Mouse (Mus musculus): ENCODE results near the gene Slc37a1.
A peak's percentile ranks its signal among the peaks of the same experiment; 100 is the strongest.

The Slc37a1 gene

DNA sequence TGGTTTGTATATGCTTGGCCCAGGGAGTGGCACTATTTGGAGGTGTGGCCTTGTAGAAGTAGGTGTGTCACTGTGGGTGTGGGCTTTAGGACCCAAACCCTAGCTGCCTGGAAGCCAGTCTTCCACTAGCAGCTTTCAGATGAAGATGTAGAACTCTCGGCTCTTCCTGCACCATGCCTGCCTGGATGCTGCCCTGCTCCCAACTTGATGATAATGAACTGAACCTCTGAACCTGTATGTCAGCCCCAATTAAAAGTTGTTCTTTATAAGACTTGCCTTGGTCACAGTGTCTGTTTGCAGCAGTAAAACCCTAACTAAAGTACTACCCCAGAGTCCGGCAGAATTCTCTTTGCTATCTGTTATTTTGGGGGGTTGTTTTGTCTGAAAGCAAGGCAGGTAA is 16.8 kb upstream of the Slc37a1 start:
- peak in 1 of 2 experiments; percentile 2 for DNase-seq

GRCm38 (mm10) chr17:31270246-31270645 is 16.3 kb upstream of the Slc37a1 start:
- DNase-seq: peak in 1 of 2 experiments; percentile 3

DNA sequence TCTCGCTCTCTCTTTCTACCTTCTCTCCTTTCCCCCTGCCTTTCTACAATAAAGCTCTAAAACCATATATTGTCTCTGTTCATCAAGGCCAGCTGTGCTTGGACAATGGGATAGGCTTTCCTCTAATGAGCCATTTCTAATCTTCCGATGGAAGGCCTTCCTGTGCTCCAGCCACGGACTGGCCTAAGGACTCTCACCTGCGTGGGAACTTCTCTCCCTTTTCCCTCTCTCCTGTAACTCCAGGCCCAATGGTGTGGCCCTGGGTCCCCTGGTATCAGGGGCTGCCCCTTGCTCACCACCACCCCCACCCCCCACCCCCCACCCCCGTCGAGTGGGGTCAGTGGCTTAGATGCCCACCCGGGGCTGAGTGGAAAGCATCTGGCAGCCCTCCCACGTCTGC is 15.9 kb upstream of the Slc37a1 start:
- peak in 1 of 2 experiments; percentile 13 for DNase-seq

DNA sequence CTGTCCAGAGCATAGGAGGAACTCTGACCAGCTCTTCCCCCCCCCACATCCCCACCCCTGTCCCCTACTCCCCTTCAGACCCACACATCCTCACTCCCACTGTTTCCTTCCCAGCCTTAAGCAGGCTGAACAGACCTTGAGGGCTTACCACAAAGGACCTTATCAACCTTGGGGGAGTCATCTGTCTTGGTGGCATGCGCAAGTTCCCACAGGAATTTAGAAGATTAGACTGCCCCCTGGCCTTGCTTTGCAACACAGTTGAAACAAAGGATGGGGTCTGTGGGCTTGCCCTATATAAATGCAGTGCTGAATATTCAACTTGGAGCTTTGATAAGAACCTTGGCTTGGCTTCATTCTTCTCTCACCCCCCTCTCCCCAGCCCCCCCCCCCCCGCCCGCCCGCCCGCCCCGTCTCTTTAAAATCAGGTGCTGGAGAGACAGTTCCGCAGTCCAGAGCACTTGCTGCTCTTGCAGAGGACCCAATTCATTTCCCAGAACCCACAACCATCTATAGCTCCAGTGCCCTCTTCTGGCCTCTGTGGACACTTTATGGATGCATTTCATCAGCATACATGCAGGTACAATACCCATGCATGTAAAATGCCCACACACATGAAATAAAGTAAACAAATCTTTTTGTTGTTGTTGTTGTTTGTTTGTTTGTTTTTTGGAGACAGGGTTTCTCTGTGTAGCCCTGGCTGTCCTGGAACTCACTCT is 15.3 kb upstream of the Slc37a1 start:
- peak; percentile 57 to 60 for DNase-seq

DNA sequence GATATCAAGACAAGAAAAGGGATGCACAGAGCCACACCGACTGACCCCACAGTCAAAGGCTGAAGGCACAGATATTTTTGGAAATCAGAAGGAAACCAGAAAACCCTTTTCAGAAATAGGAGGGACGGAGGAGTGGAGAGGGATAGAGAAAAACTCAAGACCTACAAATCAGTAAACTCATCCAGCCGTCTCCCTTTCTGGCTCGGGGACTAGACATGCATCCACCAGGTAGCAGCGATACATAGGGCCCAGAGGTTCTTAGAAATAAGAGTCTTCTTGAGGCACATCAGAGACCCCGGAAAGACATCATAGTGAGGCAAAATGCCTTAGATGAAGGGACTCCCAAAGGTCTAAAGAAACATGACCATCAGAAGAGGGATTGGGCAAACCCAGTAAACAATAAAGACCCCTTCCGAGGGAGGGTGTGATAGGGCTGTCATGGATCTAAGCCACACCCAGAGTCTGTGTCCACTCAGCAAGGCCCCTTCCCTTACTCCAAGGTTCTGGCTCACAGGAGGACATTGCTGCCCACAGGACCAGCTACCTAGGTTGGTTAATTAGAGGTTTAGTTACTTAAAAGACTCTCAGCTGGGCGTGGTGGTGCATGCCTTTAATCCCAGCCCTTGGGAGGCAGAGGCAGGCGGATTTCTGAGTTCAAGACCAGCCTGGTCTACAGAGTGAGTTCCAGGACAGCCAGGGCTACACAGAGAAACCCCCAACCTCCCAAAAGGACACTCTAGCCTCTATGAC is 14.0 kb upstream of the Slc37a1 start:
- no peak for DNase-seq

- no peak for DNase-seq
Observed at GRCm38 (mm10) chr17:31273631-31274030, 13.0 kb upstream of the Slc37a1 start.

DNA sequence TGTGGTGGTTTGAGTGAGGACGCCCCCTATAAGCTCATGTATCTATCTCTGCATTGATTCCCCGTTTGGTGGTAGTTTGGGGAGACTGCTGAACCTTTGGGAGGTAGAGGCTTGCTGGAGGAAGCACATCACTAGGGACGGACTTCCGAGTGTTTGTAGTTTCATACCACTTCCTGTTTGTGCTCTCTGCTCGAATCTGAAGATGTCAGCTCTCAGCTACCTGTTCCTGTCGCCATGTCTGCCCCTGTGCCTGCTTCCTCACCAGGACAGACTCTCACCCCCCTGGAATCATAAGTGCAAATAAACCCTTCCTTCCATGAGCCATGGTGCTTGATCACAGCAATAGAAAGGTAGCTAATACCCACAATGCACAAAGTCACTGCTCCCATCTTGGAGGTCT is 11.4 kb upstream of the Slc37a1 start:
- no peak for DNase-seq

- no peak for DNase-seq
Observed at GRCm38 (mm10) chr17:31276207-31276921, 10.2 kb upstream of the Slc37a1 start.

GRCm38 (mm10) chr17:31276922-31277918 is 9.4 kb upstream of the Slc37a1 start, which contains the start of gene Rsph1:
Rsph1 (minus strand) TSS chr17:31277383.
- peak; percentile 100 for DNase-seq

DNA sequence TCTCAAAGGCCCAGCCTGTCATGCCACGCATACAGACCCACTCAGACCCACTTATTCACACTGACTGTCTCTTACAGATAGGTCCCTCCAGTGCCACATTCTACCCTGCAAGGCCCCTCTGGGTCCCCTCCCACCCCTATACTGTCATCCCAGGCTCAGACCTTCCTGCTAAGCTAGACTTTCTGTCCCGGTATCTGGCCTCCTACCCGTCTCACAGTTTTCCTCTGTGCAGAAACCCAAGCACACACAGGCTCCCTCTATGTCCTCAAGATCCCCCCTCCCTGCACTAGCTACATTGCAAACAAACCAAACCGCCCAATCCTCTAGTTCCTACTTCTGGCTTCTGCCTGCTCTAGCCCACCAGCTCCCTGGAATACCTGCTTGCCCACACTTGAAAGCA is 8.7 kb upstream of the Slc37a1 start:
- DNase-seq: no peak

DNA sequence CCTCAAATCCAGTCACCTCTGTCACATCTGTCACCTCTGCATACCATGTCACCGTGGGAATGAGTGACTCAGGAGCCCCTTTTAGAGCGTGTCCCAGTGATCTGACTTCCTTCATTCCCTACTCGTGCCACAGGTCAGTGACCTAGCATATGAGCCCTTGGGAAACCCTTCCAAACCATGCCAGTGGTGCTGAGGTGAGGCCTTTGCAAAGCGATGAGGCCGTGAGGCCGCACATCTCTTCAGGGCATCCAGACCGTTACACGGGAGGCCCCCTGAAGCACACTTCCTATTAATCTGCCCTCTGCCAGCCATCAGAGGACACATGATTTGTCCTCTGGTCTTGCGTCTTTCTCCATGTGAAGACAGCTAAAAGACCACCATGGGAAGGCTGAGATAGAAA is 7.1 kb upstream of the Slc37a1 start:
- DNase-seq: no peak

GRCm38 (mm10) chr17:31280269-31280668 is 6.3 kb upstream of the Slc37a1 start:
- DNase-seq: no peak

- DNase-seq: peak; percentile 59 to 62
Observed at GRCm38 (mm10) chr17:31281830-31282686, 4.5 kb upstream of the Slc37a1 start.

DNA sequence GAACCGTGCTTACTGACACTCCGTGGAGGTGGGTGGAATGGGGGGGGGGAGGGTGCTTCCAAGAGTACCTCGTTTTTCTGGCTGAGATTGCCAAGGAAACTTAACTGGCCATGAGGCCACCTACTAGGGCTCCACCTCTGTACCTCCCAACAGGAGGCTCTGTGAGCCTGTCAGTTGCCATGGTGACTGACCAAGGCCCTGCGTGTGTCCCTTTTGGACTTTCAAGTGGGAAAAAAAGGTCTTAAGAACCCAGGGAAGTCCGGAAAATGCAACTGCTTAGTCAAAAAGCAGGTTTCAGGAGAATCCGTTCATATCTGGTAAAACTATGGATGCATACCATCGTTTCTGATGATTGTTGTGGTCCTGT is 3.9 kb upstream of the Slc37a1 start:
- DNase-seq: peak in 1 of 2 experiments; percentile 40

DNA sequence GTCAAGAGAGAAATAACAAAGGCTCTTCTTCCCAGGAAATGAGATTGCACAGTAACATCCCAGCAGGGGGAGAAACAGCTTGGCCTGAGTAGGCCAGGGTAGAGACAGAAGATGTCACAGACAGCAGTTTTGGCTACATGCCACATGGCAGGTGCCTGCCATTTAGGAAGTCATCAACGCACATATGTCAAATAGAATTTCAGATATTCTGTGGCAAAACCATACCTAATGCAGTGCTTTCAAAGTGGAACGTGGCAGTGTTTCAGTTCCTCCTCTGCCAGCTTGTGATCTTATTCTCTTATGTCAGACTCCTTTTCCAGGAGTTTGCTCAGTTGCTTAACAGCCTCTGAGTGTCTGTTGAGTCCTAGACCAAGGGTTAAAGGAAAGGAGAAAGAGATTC is 725 bp upstream of the Slc37a1 start:
- peak; percentile 80 to 82 for DNase-seq

- DNase-seq: no peak
Observed at GRCm38 (mm10) chr17:31287216-31287615, 624 bp downstream of the Slc37a1 start.

DNA sequence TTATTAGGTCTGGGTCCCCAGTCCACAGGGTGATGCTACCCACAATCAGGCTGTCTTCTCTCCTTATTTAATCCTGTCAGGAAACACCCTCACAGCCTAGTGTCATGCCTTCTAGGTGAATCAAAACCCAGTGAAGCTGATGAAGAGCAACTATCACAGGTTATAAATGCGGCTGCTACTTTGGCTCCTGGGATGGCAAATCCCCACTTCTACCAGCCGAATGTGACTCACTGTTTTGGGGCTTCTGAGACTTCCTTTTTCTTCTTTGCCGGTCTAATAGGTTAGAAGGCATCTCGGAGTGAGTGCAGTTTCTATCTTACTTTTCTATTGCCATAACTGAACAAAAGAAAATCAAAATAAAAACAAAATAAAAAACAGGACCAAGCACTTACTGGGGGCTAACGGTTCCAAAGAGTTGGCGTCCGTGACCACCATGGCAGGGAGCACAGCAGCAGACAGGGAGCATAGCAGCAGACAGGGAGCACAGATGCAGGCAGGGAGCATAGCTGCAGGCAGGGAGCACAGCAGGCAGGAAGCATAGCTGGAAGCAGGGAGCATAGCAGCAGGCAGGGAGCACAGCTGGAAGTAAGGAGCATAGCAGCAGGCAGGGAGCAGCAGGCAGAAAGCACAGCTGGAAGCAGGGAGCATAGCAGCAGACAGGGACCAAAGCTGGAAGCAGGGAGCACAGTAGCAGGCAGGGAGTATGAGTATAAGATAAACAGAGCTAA is 2.6 kb downstream of the Slc37a1 start:
- no peak for DNase-seq

GRCm38 (mm10) chr17:31290311-31290710 is 3.7 kb downstream of the Slc37a1 start:
- no peak for DNase-seq

- no peak for DNase-seq
Observed at GRCm38 (mm10) chr17:31290859-31291258, 4.3 kb downstream of the Slc37a1 start.

DNA sequence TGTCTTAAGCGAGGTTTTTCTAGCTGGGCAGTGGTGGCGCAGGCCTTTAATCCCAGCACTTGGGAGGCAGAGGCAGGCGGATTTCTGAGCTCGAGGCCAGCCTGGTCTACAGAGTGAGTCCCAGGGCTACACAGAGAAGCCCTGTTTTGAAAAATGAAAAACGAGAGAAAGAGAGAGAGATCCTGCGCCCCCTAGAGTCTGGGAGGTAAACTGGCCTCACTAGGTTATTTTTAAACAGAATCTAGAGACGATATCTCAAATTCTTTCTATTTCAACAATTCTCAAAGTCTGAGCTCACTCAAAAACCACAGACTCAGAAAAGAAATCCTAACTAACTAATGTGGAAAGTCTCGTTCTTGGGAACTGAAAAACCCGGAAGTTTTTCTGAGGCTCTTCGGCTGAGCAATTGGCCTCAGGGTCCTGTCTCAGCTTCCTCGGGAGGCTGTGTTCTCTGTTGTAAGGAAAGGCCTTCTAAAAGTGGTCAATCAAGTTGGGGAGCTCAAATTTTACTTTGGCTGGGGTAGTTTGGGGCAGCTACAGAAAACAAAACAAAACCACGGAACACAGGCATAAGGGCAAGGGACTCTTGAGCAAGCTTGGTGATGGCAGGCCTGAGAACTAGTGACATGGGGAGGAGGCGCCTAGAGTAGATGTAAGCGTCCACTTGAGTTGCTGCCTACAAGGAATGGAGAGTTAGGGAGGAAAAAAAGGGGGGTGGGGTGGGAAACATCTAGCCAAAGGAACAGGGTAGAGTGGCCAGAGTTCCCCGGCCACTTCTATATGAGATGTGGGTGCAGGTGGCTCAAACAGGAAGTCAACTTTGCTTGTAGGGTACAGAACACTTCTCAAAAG is 8.0 kb downstream of the Slc37a1 start:
- DNase-seq: peak; percentile 32 to 59
